Mouse (Mus musculus) hindbrain, postnatal 0 days (tissue): ENCODE measurements around the gene Lamtor3. TPM values are rescaled to one million over a fixed set of nuclear protein-coding genes. Genes with fewer than 3 reads are reported as not detected.

Experiments used
- ATAC-seq: fragments of 200-750 bp; cut with Nextera tagmentation; 2 replicates; pipeline ENCODE4 v1.8.0; 2017; ENCODE audit warnings: mild to moderate bottlenecking, moderate TSS enrichment, moderate library complexity
- DNase-seq: peaks from one replicate; pipeline ENCODE4 v3.0.0-alpha.2; 2015; ENCODE audit warnings: low spot score
- H3K27ac ChIP-seq: fragments of 300-500 bp; sonication (generic); 2 replicates; pipeline ENCODE4 v1.5.1; 2014; ENCODE audit warnings: mild to moderate bottlenecking
- H3K27me3 ChIP-seq: fragments of 300-500 bp; sonication (generic); 2 replicates; pipeline ENCODE4 v1.6.1; 2014; ENCODE audit warnings: low read length, mixed read lengths; ENCODE audit not compliant: insufficient read depth
- H3K36me3 ChIP-seq: fragments of 300-500 bp; sonication (generic); 2 replicates; pipeline ENCODE4 v1.6.1; 2014; ENCODE audit warnings: low read length, mixed read lengths; ENCODE audit not compliant: insufficient read depth
- H3K4me1 ChIP-seq: fragments of 300-500 bp; sonication (generic); 2 replicates; pipeline ENCODE4 v1.6.1; 2014; ENCODE audit warnings: antibody characterized with exemption, low read length, mixed read lengths; ENCODE audit not compliant: insufficient read depth
- H3K4me2 ChIP-seq: fragments of 300-500 bp; sonication (generic); 2 replicates; pipeline ENCODE4 v1.6.1; 2014; ENCODE audit warnings: low read depth, mild to moderate bottlenecking, low read length, moderate library complexity, mixed read lengths
- H3K4me3 ChIP-seq: fragments of 300-500 bp; sonication (generic); 2 replicates; pipeline ENCODE4 v1.5.1; 2014; ENCODE audit warnings: low read length
- H3K9ac ChIP-seq: fragments of 300-500 bp; sonication (generic); replicated peaks from 2 replicates; pipeline ENCODE4 v1.6.1; 2014; ENCODE audit warnings: mild to moderate bottlenecking, low read length, moderate library complexity, mixed read lengths
- H3K9me3 ChIP-seq: fragments of 300-500 bp; sonication (generic); 2 replicates; pipeline ENCODE4 v1.6.1; 2016; ENCODE audit warnings: low read length, mixed read lengths
- CTCF ChIP-seq: IDR thresholded peaks from 2 replicates; pipeline ENCODE4 v1.5.1; 2016; ENCODE audit warnings: antibody characterized with exemption, control low read depth, low read depth
- WGBS: fragments of 180-500 bp; shearing (Covaris S2); extraction: QIAGEN DNeasy Blood & Tissue Kit; methylation state at CpG from one replicate; pipeline ENCODE4 v1.1.7; 2014; 5-methylcytosine and 5-hydroxymethylcytosine counted together
- polyA plus RNA-seq: library from polyadenylated mRNA; unstranded; fragments of >200 nt; fragmentation: Nextera tagmentation; extraction: Ambion mirVana; gene quantifications from 2 replicates; pipeline ENCODE4 v1.2.1, GENCODE M21; 2015
- total RNA-seq: library from RNA; depleted of rRNA; stranded (reverse); fragments of >200 nt; gene quantifications from 2 replicates; pipeline ENCODE4 v1.2.3, GENCODE M21; 2014

The Lamtor3 gene
- total and polyA plus RNA-seq, 2 experiments from 2014 or later, result 78.9 to 108 TPM

DNA sequence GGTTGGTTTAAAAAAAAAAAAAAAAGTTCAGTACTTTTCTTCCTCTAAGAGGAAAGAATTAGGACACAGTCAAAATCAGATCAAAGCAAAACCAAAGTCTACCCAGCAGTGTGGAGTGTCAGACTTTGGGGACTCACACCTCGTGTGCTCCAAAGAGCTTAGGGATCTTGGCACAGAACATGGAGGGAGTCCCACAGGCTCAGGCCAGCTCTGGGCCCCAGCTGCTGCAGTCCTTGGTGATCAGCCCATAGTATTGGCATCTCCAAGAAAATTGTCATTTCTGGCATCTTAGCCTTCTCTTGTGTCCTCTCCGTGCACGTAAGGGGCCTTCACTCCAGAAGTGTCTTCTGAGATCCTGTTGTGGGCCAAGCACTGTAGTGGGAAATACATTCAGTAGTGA, 27.2 kb upstream of the Lamtor3 start:
- Histone ChIP-seq H3K36me3 (peaks cover 19% of the 10 kb centered on the region), H3K4me1 (no peaks in the 10 kb centered on the region), H3K27ac (no peak overlapping the region), H3K4me2 (no peak overlapping the region), H3K9ac (no peak overlapping the region), H3K9me3 (no peaks in the 10 kb centered on the region), H3K27me3 (no peaks in the 10 kb centered on the region), H3K4me3 (no peak overlapping the region)
- TF ChIP-seq CTCF, result no peak
- DNase-seq (peak; percentile 4), ATAC-seq (no peak)
- 48% methylated on average over 3 of the region's 3 CpGs for WGBS

- Histone ChIP-seq H3K27me3 (no peaks in the 10 kb centered on the region), H3K4me1 (no peaks in the 10 kb centered on the region), H3K4me3 (no peak overlapping the region), H3K9me3 (no peaks in the 10 kb centered on the region), H3K27ac (no peak overlapping the region), H3K4me2 (no peak overlapping the region), H3K36me3 (peaks cover 19% of the 10 kb centered on the region), H3K9ac (no peak overlapping the region)
- DNase-seq (no peak), ATAC-seq (no peak)
- WGBS, result 93% methylated on average over 4 of the region's 4 CpGs
- no peak for TF ChIP-seq CTCF
Observed at GRCm38 (mm10) chr3:137892118-137892517, 26.2 kb upstream of the Lamtor3 start.

DNA sequence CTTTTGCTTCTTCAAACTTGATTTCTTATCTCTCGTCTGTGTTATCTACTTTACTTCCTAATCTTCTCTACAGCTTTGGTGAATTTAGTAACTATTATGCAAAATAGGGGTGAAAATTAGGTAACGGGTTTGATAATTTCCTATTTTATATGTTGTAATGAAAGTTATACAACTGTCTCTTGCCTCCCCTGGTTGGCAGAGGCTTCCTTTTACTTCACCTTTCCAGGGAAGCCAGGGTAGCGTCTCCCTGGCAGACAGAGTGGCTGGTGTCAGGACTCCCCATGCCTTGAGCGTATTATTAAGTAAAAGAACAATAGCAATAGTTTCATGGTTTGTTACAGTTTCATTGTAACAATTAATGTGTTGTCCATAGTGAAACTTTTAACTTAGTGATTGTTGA, 24.5 kb upstream of the Lamtor3 start:
- no peak for ATAC-seq
- Histone ChIP-seq H3K27ac (no peak overlapping the region), H3K9ac (no peak overlapping the region), H3K9me3 (no peaks in the 10 kb centered on the region), H3K4me3 (no peak overlapping the region), H3K27me3 (no peaks in the 10 kb centered on the region), H3K36me3 (peaks cover 19% of the 10 kb centered on the region), H3K4me1 (no peaks in the 10 kb centered on the region), H3K4me2 (no peak overlapping the region)
- no peak for DNase-seq
- TF ChIP-seq CTCF, result no peak
- 84% methylated on average over 4 of the region's 4 CpGs for WGBS

DNA sequence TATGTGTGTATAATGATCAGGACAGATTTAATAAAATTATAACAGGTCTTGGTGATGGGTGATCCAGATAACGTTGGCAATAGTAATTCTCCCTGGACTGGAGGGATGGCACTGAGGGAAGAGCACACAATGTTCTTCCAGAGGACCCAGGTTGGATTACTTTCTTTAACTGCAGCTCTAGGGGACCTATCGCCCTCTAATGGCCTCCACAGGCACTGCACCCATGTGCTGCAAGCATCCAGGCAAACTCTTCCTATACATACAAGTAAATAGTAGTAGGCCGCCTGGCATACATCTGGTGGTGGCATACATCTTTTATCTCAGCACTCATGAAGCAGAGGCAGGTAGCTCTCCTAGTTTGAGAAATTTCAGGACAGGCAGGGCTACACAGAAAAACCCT, 23.1 kb upstream of the Lamtor3 start:
- no peak for DNase-seq
- Histone ChIP-seq H3K4me2 (no peak overlapping the region), H3K27ac (no peak overlapping the region), H3K27me3 (no peaks in the 10 kb centered on the region), H3K36me3 (peaks cover 14% of the 10 kb centered on the region), H3K9me3 (no peaks in the 10 kb centered on the region), H3K4me1 (no peaks in the 10 kb centered on the region), H3K9ac (no peak overlapping the region), H3K4me3 (no peak overlapping the region)
- no peak for ATAC-seq
- peak; percentile 47 for TF ChIP-seq CTCF
- 95% methylated on average over 3 of the region's 3 CpGs for WGBS

GRCm38 (mm10) chr3:137896386-137896785, 21.9 kb upstream of the Lamtor3 start:
- Histone ChIP-seq H3K4me3 (no peak overlapping the region), H3K9me3 (no peaks in the 10 kb centered on the region), H3K4me2 (no peak overlapping the region), H3K27me3 (no peaks in the 10 kb centered on the region), H3K27ac (no peak overlapping the region), H3K36me3 (peaks cover 14% of the 10 kb centered on the region), H3K4me1 (no peaks in the 10 kb centered on the region), H3K9ac (no peak overlapping the region)
- DNase-seq, result no peak
- no peak for ATAC-seq
- no peak for TF ChIP-seq CTCF
- 79% methylated on average over 4 of the region's 4 CpGs for WGBS

GRCm38 (mm10) chr3:137896867-137897266, 21.4 kb upstream of the Lamtor3 start:
- 91% methylated on average over 3 of the region's 3 CpGs for WGBS

GRCm38 (mm10) chr3:137897685-137898084, 20.6 kb upstream of the Lamtor3 start:
- TF ChIP-seq CTCF, result no peak
- H3K4me3 ChIP-seq, result no peak overlapping the region
- no peaks in the 10 kb centered on the region for H3K4me1 ChIP-seq
- H3K27me3 ChIP-seq, result no peaks in the 10 kb centered on the region
- no peak overlapping the region for H3K9ac ChIP-seq
- H3K27ac ChIP-seq, result no peak overlapping the region
- DNase-seq (no peak), ATAC-seq (no peak)
- H3K9me3 ChIP-seq, result no peaks in the 10 kb centered on the region
- no peak overlapping the region for H3K4me2 ChIP-seq
- WGBS, result 83% methylated on average over 5 of the region's 5 CpGs
- H3K36me3 ChIP-seq, result peaks cover 14% of the 10 kb centered on the region

More at GRCm38 (mm10) chr3:137896867-137897266, 21.4 kb upstream of the Lamtor3 start:
- DNase-seq (no peak), ATAC-seq (no peak)
- no peak overlapping the region for H3K27ac ChIP-seq
- H3K9ac ChIP-seq, result no peak overlapping the region
- H3K4me3 ChIP-seq, result no peak overlapping the region
- no peaks in the 10 kb centered on the region for H3K27me3 ChIP-seq
- peaks cover 14% of the 10 kb centered on the region for H3K36me3 ChIP-seq
- no peaks in the 10 kb centered on the region for H3K4me1 ChIP-seq
- no peak overlapping the region for H3K4me2 ChIP-seq
- no peaks in the 10 kb centered on the region for H3K9me3 ChIP-seq
- TF ChIP-seq CTCF, result no peak
